Mouse (Mus musculus): Measurements from ENCODE around the gene Prkn.
"Not testable (repeated sequence)": the region's sequence is repeated elsewhere in the genome, so short reads cannot be mapped to it uniquely, and the experiment has no call there.

The Prkn gene

GRCm38 (mm10) chr17:11933737-11934136 lies 1093.6 kb downstream of the Prkn start:
- DNase-seq = no peak

DNA sequence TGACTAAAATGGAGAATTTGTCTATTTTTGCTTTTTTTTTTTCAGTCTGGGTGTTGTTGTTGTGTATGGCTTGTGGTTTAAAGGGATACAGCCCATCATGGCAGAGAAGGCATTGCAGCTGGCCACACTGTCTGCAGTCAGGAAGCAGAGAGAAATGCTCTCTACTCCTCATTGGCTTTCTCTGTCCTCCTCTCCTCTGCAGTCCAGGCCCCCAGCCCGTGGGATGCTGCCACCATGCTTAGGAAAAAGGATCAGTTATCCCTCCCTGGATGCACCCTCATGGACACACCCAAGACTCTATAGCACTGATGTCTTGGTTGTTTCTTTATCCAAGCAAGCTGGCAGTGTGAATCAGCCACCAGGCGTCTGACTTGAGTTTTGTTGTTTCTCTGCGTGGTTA lies 1107.3 kb downstream of the Prkn start:
- DNase-seq = no peak

- no peak for DNase-seq
Observed at GRCm38 (mm10) chr17:11949551-11950197, 1109.5 kb downstream of the Prkn start.

DNA sequence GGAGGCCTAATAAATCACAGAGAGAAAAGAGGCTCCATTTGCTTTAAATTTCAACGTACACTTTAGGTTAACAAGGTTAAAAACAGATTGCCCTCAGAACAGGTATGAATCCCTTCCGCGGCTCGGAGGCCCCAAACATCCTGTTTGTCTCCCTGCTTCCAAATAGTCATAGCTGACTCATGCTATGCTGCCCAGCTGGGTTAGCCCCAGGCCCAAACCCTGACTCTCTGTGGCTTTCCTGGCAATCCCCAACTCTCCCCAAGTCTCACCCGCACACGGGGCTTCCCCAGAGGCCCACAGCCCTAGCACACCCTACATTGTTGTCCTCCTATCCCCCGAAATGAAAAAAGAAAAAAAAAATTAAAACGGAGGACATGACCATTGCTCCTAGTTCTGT lies 1110.0 kb downstream of the Prkn start:
- DNase-seq = no peak

GRCm38 (mm10) chr17:11955317-11955716 lies 1115.1 kb downstream of the Prkn start:
- DNase-seq = no peak

DNA sequence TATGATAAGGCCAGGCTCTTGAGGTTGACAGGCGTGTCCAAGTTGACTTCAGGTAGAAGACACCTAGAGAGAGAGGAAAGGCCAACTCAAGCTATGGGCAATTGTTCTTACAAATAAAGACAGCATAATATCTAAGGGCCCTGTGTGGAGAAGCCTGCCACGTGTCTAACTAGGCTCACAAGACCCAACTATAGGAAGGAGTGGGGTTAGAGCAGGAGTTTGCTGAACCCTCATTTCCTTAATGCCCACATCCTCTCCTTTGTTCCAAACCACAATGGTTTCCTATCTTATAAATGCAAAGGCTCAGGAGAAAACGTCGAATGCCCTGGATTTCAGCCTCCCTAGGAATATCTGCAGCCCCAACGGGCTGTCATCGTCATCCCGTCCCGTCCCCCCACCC lies 1120.3 kb downstream of the Prkn start:
- no peak for DNase-seq

DNA sequence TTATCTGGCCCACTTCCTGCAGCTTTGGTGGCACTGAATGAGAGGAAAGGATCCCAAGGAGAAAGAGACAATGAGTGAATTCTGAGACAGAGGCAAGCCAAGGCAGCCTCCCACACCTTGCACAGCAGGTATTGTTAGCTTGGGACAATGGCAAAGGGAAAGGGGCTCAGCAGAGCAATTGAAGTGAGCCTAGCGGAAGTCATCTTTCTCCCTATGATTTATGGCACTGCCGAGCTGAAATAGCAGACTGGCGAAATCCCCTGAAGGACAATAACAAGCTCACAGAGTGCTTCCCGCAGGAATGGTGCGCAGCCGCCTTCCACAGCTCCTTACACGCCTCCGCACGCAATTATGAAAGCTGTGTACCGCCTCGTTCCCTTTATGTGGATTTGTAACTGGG lies 1122.6 kb downstream of the Prkn start:
- no peak for DNase-seq

DNA sequence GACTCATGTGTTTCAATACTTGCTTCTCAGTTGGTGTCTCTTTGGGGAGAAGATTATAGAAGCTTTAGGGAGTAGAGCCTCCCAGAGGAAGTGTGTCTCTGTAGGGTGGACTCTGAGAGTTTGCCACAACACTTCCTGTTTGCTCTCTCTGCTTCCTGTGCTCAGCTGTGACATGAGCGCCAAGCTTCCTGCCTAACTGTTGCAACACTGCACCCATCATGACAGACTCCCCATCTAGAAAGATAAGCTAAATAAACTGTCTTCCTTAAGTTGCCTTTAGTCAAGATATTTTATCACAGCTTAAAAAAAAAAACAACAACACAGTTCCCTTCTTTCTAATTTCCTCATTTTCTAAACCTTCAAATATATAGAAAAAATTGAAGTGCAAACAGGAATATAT lies 1130.0 kb downstream of the Prkn start:
- no peak for DNase-seq

DNA sequence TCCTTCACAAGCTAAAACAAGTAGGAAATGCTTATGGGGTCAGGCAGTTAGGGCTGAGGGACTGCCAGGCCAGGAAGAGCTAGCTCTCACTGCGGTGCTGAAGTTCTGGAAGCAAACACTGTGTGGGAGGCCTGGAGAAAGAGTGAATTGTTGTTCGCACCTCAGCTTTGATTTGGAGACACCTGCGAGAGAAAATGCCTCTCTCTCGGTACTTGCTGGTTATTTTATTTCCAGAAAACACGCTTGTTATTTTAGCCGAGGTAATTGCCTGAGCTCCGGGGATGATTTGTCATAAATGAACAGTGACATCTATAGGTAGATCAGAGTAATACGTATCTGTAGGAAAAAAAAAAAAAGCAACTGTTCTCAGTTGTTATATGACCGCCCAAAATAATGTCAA lies 1132.4 kb downstream of the Prkn start:
- DNase-seq = no peak

DNA sequence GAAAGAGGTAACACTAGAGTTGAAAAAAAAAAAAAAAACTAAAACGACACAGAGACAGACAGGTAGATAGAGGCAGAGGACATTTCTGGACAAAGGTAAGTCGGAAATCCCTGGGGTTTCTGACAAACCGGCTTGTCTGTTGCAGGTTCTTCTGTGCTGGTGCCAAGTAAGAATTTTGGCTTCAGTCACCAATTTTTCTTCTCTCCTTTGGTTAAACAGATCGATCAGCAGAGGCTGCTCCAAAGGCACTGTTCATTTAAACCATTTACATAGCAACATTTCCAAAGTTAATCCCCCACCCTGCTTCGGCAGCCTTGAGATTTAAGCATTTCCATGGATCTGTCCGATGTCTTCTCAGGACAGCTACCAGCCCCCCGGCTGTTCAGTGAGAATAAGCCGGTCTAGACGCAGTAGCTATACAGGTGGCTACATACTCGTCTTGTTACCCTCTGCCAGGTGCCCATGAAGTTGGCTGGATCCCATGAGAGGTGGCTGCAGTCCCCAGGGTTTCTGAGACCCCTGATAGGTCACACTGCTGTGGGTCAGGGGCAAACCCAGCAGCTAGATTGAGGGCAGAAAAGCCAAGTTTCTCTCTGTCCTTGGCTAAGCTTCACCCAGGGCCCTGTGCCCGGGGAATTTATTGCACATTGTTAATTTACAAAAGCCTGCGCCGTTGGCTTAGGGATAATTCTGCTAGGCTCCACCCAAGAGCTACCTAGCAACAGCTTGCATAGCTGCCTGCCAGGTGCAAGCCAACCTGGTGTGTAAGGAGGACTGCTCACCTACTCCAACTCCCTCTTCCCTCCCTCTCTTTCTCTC lies 1133.0 kb downstream of the Prkn start:
- DNase-seq = no peak

DNA sequence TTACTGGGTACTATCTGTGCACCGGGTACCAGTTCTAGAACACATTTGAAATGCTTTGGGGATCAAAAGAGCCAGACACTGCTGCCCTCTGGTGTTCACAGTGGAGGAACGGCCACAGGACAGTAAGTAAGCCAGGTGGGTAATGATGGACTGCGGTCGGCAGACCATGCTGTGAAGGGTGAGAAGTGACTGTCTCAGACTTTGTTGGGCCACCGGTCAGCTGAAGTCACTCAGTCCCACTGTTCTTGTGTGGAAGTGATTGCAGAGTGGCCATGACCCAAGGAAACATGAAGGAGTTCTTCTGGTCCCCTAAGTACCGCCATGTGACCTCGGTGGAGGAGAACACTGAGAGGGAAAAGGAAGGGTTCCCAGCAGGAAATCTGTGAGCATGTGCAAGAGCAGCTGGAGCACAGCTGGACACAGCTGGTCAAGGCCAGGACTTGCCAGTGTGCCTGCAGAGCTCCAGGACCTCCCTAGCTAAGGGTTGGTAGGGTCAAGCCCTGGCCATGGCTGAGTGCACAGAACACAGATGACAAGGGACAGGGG lies 1135.0 kb downstream of the Prkn start:
- DNase-seq = no peak

- DNase-seq = no peak
Observed at GRCm38 (mm10) chr17:11978260-11978821, 1138.2 kb downstream of the Prkn start.

- no peak for DNase-seq
Observed at GRCm38 (mm10) chr17:11981666-11982065, 1141.5 kb downstream of the Prkn start.

DNA sequence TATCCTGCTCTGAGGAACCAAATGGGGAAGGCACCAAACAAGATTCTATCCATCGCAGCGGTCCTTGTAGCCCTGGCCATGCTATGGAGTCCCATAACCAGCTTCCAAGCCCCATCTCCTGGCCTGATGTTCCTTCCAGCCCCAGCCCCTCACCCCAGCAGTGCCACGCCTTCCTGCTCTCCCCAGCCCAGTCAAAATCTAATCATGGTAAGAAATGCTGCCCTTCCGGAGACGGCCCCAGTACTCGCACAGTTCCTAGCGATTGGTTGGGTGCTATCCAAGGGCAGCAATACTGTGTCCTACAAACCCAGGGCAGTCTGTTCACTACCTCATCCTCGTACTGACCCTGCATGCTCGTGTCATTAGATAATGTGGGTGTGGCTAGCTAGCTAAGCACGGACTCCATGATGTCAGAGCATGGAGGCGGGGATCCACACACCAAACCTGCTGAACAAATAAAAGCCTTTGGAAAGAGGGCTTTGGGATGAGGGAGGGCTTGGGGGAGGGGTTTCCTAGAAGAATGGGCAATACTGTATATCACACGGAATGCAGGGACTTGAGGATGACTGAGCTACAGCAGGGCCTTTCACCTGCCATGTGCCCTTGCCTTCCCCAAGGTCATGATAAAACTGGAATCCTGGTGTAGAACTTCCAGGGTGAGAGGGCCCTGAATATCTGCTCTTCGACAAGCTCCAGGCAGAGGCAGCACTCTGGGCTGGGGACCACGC lies 1148.1 kb downstream of the Prkn start:
- DNase-seq = no peak

- DNase-seq = no peak
Observed at GRCm38 (mm10) chr17:11989296-11989695, 1149.1 kb downstream of the Prkn start.

- DNase-seq = no peak
Observed at GRCm38 (mm10) chr17:11990386-11991087, 1150.4 kb downstream of the Prkn start.

DNA sequence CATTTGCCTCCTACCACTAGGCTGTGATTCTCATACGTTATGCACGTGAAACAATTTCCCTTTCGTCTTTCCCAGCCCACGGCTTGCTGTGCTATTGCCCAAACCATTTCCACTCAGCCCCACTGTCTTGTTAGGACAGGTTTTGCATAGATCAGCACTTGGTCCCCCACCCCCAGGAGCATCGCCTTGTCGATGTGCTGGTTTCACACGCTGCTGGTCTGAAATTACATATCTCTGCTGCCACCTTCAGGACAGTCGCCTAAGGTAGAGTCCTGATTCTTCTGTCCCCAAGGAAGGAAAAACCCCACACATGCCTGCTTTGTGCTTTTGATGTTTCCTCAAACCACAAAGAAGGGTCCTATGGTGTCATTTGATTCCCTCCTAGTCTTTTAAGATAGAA lies 1153.1 kb downstream of the Prkn start:
- DNase-seq = peak; percentile 34

- no peak for DNase-seq
Observed at GRCm38 (mm10) chr17:11994252-11994651, 1154.1 kb downstream of the Prkn start.

DNA sequence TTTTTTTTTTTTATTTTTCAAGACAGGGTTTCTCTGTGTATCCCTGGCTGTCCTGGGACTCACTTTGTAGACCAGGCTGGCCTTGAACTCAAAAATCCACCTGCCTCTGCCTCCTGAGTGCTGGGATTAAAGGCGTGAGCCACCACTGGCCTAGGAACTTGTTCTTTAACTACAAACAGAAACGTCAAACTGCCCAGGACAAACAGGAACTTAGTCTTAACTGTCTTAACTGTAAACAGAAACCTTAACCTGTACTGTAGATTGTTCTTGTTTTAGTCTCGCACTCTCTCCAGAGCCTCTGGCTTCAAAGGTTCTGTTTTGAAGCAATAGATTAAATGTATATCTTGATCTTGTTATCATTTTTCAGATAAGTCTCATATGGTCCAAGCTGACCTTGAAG lies 1154.6 kb downstream of the Prkn start:
- not testable (repeated sequence) for DNase-seq

DNA sequence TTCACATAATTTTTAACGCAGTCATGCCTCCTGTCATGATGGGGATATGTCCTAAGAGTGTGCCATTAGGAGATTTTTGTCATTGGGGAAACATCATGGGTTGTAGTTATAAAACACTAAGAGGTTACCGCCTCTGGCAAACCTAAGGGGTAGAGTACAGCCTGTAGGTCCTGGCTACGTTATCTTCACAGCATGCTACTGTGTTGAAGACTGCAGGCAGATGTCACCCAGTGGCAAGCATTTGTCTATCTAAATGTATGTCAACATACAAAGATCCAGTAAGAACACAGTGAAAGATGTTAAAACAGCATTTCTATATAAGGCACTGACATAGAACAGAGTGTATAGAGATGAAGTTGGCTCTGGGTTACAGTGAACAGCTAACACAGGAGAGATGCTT lies 1155.3 kb downstream of the Prkn start:
- no peak for DNase-seq

DNA sequence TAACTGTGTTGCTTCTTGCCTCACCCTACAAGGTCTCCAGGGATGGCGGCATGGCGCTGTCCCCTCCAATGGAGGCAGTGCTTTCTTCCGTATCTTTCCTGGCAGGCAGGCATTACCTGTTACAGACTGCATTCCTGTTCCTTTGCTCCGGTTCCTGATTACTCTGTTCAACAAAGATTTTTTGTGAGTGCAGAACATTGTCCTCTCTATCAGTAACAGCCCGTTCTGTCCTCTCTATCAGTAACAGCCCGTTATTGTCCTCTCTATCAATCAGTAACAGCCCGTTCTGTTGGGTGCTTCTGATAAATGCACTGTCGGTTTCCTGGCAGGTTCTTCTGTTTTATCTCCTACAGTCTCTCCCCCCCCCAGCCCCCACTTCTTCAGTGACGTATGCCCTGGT lies 1156.1 kb downstream of the Prkn start:
- DNase-seq = peak; percentile 46

GRCm38 (mm10) chr17:12000285-12000684 lies 1160.1 kb downstream of the Prkn start:
- DNase-seq = no peak

DNA sequence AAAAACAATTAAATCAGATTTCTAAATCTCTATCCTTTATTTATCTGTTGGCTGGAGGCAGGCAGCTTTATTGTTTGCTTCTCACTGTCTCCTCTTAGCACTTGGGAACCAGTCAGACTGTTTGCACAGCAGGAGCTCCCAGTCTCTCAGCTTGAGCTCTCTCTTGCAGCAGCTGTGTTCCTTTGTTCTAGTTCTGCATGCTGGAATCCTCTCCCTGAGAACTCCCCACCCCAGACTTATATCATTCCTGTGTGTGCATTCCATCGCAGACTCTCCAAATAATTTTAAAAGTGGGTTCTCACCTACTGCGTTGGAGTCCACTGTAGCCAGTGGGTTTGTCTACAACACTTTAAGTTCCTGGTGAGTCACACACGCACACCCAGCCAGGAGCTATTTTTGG lies 1181.1 kb downstream of the Prkn start:
- DNase-seq = no peak
